Mouse (Mus musculus): ENCODE data around the gene Wdr66. TPM values are rescaled to one million over a fixed set of nuclear protein-coding genes. Genes with fewer than 3 reads are reported as not detected.

Wdr66 gene
- total RNA-seq, 4 experiments from 2014 or later: 0.59 to 1.8 (median 1.3) TPM

GRCm38 (mm10) chr5:123315219-123315866 is 63.4 kb downstream of the Wdr66 start:
- no peak for DNase-seq

- no peak for DNase-seq
Observed at GRCm38 (mm10) chr5:123317992-123318391, 66.1 kb downstream of the Wdr66 start.

- DNase-seq: no peak
Observed at GRCm38 (mm10) chr5:123320136-123320535, 68.2 kb downstream of the Wdr66 start.

- DNase-seq: no peak
Observed at GRCm38 (mm10) chr5:123324242-123324641, 72.3 kb downstream of the Wdr66 start.

GRCm38 (mm10) chr5:123326006-123326750 is 74.3 kb downstream of the Wdr66 start:
- DNase-seq: no peak

GRCm38 (mm10) chr5:123326751-123327148 is 74.8 kb downstream of the Wdr66 start:
- DNase-seq: no peak

GRCm38 (mm10) chr5:123327686-123328085 is 75.8 kb downstream of the Wdr66 start:
- no peak for DNase-seq

- no peak for DNase-seq
Observed at GRCm38 (mm10) chr5:123333566-123333965, 81.7 kb downstream of the Wdr66 start.

GRCm38 (mm10) chr5:123336205-123336961 is 84.5 kb downstream of the Wdr66 start:
- no peak for DNase-seq

- DNase-seq: no peak
Observed at GRCm38 (mm10) chr5:123338463-123338862, 86.6 kb downstream of the Wdr66 start.

- peak; percentile 81 for DNase-seq
Observed at GRCm38 (mm10) chr5:123343707-123344627, 92.1 kb downstream of the Wdr66 start, which contains the start of gene Bcl7a. TSS of gene Bcl7a (plus strand) at chr5:123343834.

- no peak for DNase-seq
Observed at GRCm38 (mm10) chr5:123344628-123344962, 92.7 kb downstream of the Wdr66 start.

- no peak for DNase-seq
Observed at GRCm38 (mm10) chr5:123344963-123345852, 93.3 kb downstream of the Wdr66 start.

GRCm38 (mm10) chr5:123345853-123346654 is 94.2 kb downstream of the Wdr66 start:
- peak; percentile 54 for DNase-seq

GRCm38 (mm10) chr5:123346701-123347270 is 94.9 kb downstream of the Wdr66 start:
- no peak for DNase-seq

GRCm38 (mm10) chr5:123347985-123348384 is 96.1 kb downstream of the Wdr66 start:
- no peak for DNase-seq

GRCm38 (mm10) chr5:123350386-123350785 is 98.5 kb downstream of the Wdr66 start:
- DNase-seq: no peak

GRCm38 (mm10) chr5:123355918-123356317 is 104.0 kb downstream of the Wdr66 start:
- no peak for DNase-seq

GRCm38 (mm10) chr5:123357253-123357652 is 105.4 kb downstream of the Wdr66 start:
- DNase-seq: no peak

- DNase-seq: no peak
Observed at GRCm38 (mm10) chr5:123359431-123359830, 107.5 kb downstream of the Wdr66 start.

All from adrenal gland, adult 8-10 months (tissue).